Mouse (Mus musculus): ENCODE data around the gene Msh4. TPM values are rescaled to one million over a fixed set of nuclear protein-coding genes. Genes with fewer than 3 reads are reported as not detected.
"Not testable (repeated sequence)": the region's sequence is repeated elsewhere in the genome, so short reads cannot be mapped to it uniquely, and the experiment has no call there.

Msh4 gene
- polyA plus RNA-seq, 1 experiment from 2014 or later: 0.08 TPM

DNA sequence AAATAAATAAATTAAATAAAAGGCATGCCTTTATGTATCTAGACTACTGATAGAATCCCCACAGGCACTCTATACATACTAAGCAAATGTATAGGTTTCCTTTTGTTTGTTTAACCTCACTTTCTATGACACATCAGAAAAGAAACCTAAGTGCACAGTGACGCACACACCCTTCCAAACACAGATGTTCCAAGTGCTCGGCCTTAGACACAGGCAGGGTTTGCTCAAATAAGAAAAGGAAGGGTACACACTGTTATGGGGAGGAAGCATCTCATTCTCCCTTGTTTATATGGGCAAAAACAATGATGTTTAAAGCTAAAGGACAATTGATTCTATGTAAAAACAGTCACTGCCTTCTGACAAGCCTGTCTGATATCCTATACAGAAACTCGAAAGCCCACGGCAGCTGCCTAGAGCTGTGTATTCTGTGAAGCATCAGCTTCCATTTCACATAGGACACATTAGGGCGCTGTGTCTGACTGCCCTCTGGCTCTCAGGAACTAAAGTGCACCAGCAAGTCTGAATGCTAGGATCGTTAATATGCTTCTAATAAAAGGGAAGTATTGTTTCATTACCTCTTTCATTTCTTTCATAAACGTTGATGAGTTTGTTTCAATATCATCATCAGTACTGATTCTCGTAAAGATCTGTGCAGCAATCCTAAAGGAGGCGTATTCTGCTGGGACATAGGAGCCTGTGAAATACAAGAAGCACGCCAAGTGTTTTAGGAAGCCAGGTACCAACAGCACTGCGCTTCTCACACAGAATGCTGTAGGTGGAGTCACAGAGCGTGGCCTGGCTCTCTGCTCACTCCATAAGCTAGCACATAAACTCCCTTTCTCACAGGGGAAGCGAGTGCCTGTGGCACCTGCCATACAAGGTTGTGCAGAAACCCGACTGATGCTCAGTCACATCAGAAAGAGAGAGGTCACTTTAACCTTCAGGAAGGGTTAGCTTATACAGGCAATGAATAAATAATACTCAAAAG lies 38.5 kb downstream of the Msh4 start:
- Histone ChIP-seq H3K4me1 (no peaks in the 10 kb centered on the region), H3K9ac (no peak overlapping the region), H3K9me3 (no peaks in the 10 kb centered on the region), H3K36me3 (no peaks in the 10 kb centered on the region), H3K4me3 (replicated peaks) (no peak overlapping the region), H3K27ac (no peak overlapping the region), H3K27me3 (replicated peaks) (no peaks in the 10 kb centered on the region), H3K4me2 (no peak overlapping the region)
- 60% methylated on average over 14 of the region's 14 CpGs for WGBS
- ATAC-seq (ENCODE audit: insufficient read depth, low FRiP score, low read depth): no peak; the same call in 1 of the 2 replicates

DNA sequence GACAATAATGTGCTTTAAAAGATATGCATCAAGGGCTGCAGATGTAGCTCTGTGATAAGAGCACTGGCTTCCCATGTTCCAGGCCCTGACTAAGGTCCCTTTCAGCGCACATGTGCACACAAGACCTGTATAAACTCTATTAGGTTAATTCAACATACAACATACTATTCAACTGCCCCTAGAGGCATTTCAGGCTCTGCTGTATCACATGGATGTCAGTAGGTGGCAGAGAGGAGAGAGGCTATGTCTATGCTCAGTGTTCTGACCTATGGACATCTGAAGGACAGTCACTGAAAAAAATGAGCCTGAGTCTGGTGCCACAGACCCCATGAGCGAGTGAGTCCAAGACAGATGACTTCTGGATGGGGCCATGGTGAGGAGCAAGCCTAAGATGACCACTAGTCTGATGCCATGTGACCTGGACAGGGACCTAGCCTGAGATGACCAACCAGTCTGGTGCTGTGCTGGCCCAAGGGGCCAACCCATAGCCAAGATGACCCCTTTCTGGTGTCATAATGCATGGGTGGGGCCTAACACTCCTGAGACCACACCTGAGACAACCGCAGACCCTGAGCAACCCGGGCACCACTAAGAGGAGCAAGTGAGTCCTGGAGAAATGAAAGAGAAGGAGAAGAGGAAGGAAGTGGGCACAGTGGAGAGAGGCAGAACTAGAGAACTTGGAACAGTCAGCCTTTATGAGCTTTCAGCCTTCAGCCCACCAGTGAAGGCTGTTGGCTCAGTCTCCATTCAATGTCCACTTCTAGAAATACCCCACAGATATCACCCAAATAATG lies 41.1 kb downstream of the Msh4 start:
- Histone ChIP-seq H3K9ac (no peak overlapping the region), H3K27me3 (replicated peaks) (no peaks in the 10 kb centered on the region), H3K4me2 (no peak overlapping the region), H3K4me3 (replicated peaks) (no peak overlapping the region), H3K4me1 (no peaks in the 10 kb centered on the region), H3K27ac (no peak overlapping the region), H3K9me3 (no peaks in the 10 kb centered on the region), H3K36me3 (no peaks in the 10 kb centered on the region)
- 80% methylated on average over 4 of the region's 4 CpGs for WGBS
- ATAC-seq (ENCODE audit: insufficient read depth, low FRiP score, low read depth): no peak; the same call in 1 of the 2 replicates

GRCm38 (mm10) chr3:153863816-153864215 lies 42.1 kb downstream of the Msh4 start:
- Histone ChIP-seq H3K9me3 (no peaks in the 10 kb centered on the region), H3K27me3 (replicated peaks) (no peaks in the 10 kb centered on the region), H3K4me1 (no peaks in the 10 kb centered on the region), H3K27ac (no peak overlapping the region), H3K4me2 (no peak overlapping the region), H3K36me3 (no peaks in the 10 kb centered on the region), H3K9ac (no peak overlapping the region), H3K4me3 (replicated peaks) (no peak overlapping the region)
- no peak for ATAC-seq (ENCODE audit: insufficient read depth, low FRiP score, low read depth)
- WGBS: 81% methylated on average over 2 of the region's 2 CpGs

DNA sequence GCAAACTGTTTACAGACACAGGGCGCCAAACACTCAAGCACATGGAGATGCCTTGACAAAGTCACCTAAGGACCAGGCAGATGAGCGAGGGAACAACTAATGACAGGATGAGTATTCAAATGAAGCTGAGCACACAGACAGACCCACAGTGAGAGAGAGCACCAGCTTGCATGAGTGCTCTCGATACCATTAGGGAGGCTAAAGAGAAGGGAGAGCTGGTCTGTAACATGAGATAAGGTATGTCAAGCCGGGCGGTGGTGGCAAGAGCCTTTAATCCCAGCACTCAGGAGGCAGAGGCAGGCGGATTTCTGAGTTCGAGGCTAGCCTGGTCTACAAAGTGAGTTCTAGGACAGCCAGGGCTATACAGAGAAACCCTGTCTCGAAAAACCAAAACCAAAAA lies 45.5 kb downstream of the Msh4 start:
- H3K4me3 ChIP-seq (replicated peaks); H3K9ac ChIP-seq; H3K27me3 ChIP-seq (replicated peaks); ATAC-seq (ENCODE audit: insufficient read depth, low FRiP score, low read depth); H3K4me2 ChIP-seq; H3K36me3 ChIP-seq; H3K4me1 ChIP-seq; H3K27ac ChIP-seq; H3K9me3 ChIP-seq: not testable (repeated sequence)
- 84% methylated on average over 8 of the region's 8 CpGs for WGBS

- H3K27me3 ChIP-seq (replicated peaks): no peaks in the 10 kb centered on the region
- H3K36me3 ChIP-seq: no peaks in the 10 kb centered on the region
- no peaks in the 10 kb centered on the region for H3K9me3 ChIP-seq
- H3K27ac ChIP-seq: no peak overlapping the region
- H3K4me2 ChIP-seq: no peak overlapping the region
- WGBS: 77% methylated on average over 10 of the region's 10 CpGs
- ATAC-seq (ENCODE audit: insufficient read depth, low FRiP score, low read depth): no peak
- no peak overlapping the region for H3K4me3 ChIP-seq (replicated peaks)
- no peaks in the 10 kb centered on the region for H3K4me1 ChIP-seq
- H3K9ac ChIP-seq: no peak overlapping the region
Measured at GRCm38 (mm10) chr3:153858350-153859001, 47.5 kb downstream of the Msh4 start.

- ATAC-seq (ENCODE audit: insufficient read depth, low FRiP score, low read depth): peak; percentile 95
- WGBS: 58% methylated on average over 8 of the region's 8 CpGs
- H3K4me2 ChIP-seq: no peak overlapping the region
Measured at GRCm38 (mm10) chr3:153852266-153852665, 53.7 kb downstream of the Msh4 start.

DNA sequence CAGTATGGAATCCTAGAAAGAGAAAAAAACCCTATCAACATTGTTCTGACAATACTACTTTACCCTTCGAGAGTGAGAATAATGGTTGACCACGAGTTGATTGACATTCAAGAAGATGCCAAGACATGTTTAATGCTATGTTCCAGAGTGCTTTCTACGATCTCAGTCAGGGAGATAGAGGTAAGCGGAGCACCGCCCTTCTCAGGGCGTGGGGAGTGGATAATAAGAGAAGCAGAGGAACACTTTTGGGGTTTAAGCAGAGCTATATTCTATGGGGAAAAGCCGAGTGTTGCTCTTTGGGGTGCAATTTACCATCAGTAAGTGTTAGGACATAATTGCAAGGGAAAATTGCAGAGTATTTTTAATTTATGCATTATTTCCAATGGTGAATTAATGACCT lies 55.2 kb downstream of the Msh4 start:
- Histone ChIP-seq H3K4me2 (no peak overlapping the region), H3K9me3 (no peaks in the 10 kb centered on the region), H3K27ac (no peak overlapping the region), H3K4me3 (replicated peaks) (no peak overlapping the region), H3K27me3 (replicated peaks) (no peaks in the 10 kb centered on the region), H3K9ac (no peak overlapping the region), H3K4me1 (no peaks in the 10 kb centered on the region), H3K36me3 (no peaks in the 10 kb centered on the region)
- 84% methylated on average over 7 of the region's 7 CpGs for WGBS
- ATAC-seq (ENCODE audit: insufficient read depth, low FRiP score, low read depth): no peak

More at GRCm38 (mm10) chr3:153852266-153852665, 53.7 kb downstream of the Msh4 start:
- Histone ChIP-seq H3K27me3 (replicated peaks) (no peaks in the 10 kb centered on the region), H3K36me3 (no peaks in the 10 kb centered on the region), H3K9ac (no peak overlapping the region), H3K9me3 (no peaks in the 10 kb centered on the region), H3K4me3 (replicated peaks) (no peak overlapping the region), H3K27ac (no peak overlapping the region), H3K4me1 (no peaks in the 10 kb centered on the region)

- no peak overlapping the region for H3K27ac ChIP-seq
- no peaks in the 10 kb centered on the region for H3K9me3 ChIP-seq
- no peak overlapping the region for H3K9ac ChIP-seq
- H3K4me3 ChIP-seq (replicated peaks): no peak overlapping the region
- peak overlapping the region; percentile 29; the same call in 1 of the 2 replicates for H3K4me2 ChIP-seq
- no peaks in the 10 kb centered on the region for H3K27me3 ChIP-seq (replicated peaks)
- no peaks in the 10 kb centered on the region for H3K4me1 ChIP-seq
- peak; percentile 86 for ATAC-seq (ENCODE audit: insufficient read depth, low FRiP score, low read depth)
- no peaks in the 10 kb centered on the region for H3K36me3 ChIP-seq
- WGBS: 8% methylated on average over 5 of the region's 5 CpGs
Measured at GRCm38 (mm10) chr3:153849368-153850015, 56.4 kb downstream of the Msh4 start.

DNA sequence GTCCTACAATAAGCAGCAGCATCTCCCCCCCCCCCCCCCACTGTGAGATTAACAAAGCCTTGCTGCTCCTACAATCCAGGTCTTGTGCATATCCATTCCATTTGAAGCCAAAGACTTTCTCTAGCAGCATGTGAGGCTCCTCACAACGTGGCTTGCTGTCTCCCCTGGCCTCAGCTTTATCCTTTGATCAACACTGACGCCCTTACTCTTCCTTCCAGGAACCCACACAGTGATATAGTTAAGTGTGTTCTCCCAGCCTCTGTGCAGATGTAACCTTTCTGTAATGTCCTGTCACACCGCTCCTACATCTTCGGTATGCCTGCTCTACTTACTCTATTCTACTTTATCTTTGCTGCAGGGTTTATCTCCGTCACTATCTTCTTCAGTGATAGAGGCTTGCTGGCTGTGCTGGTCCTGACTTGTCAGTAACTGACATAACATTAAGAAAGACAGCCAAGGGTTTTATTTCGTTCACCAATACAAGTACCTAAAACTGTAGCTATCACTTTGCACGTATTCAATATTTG lies 58.7 kb downstream of the Msh4 start:
- Histone ChIP-seq H3K27me3 (replicated peaks) (no peaks in the 10 kb centered on the region), H3K4me3 (replicated peaks) (no peak overlapping the region), H3K36me3 (no peaks in the 10 kb centered on the region), H3K4me1 (no peaks in the 10 kb centered on the region), H3K27ac (no peak overlapping the region), H3K4me2 (no peak overlapping the region), H3K9me3 (no peaks in the 10 kb centered on the region), H3K9ac (no peak overlapping the region)
- no peak for ATAC-seq (ENCODE audit: insufficient read depth, low FRiP score, low read depth)
- 68% methylated on average over 7 of the region's 7 CpGs for WGBS

DNA sequence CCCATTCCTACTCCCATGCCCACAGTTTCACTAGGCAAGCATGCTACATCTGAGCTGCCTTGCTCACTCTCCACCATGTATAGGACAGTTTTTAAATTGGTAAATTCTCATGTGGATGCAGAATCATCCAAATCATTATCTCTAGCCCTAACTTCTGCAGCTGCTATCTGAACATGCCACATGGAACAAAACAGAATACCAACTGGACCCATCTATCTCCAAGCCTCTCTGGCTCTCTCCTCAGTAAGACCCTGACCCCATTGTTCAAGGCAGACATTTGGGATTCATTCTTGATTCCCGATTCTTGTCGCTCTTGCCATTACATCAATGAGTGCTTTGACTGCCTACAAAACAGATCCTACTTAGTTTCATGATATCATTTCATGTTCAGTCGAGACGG lies 59.8 kb downstream of the Msh4 start:
- 89% methylated on average over 4 of the region's 4 CpGs for WGBS
- H3K4me2 ChIP-seq: no peak overlapping the region
- no peak for ATAC-seq (ENCODE audit: insufficient read depth, low FRiP score, low read depth)
- H3K9ac ChIP-seq: no peak overlapping the region
- H3K4me1 ChIP-seq: no peaks in the 10 kb centered on the region
- H3K27me3 ChIP-seq (replicated peaks): no peaks in the 10 kb centered on the region
- no peak overlapping the region for H3K27ac ChIP-seq
- no peak overlapping the region for H3K4me3 ChIP-seq (replicated peaks)
- no peaks in the 10 kb centered on the region for H3K9me3 ChIP-seq
- no peaks in the 10 kb centered on the region for H3K36me3 ChIP-seq

- Histone ChIP-seq H3K36me3 (no peaks in the 10 kb centered on the region), H3K4me3 (replicated peaks) (no peak overlapping the region), H3K4me1 (no peaks in the 10 kb centered on the region), H3K27me3 (replicated peaks) (no peaks in the 10 kb centered on the region), H3K27ac (no peak overlapping the region), H3K9me3 (no peaks in the 10 kb centered on the region), H3K9ac (no peak overlapping the region), H3K4me2 (no peak overlapping the region)
- ATAC-seq (ENCODE audit: insufficient read depth, low FRiP score, low read depth): no peak
- 83% methylated on average over 2 of the region's 2 CpGs for WGBS
Measured at GRCm38 (mm10) chr3:153845500-153845899, 60.4 kb downstream of the Msh4 start.
